Mouse (Mus musculus) forebrain, embryonic 12.5 days (tissue): Measurements from ENCODE around the gene Slc28a1. TPM values are rescaled to one million over a fixed set of nuclear protein-coding genes. Genes with fewer than 3 reads are reported as not detected.
"Not testable (repeated sequence)": the region's sequence is repeated elsewhere in the genome, so short reads cannot be mapped to it uniquely, and the experiment has no call there.

Experiments used
- ATAC-seq: fragments of 200-750 bp; cut with Nextera tagmentation; 2 replicates; pipeline ENCODE4 v1.8.0; 2017; ENCODE audit warnings: moderate TSS enrichment; ENCODE audit not compliant: low FRiP score
- H3K27ac ChIP-seq: fragments of 300-500 bp; sonication (generic); 2 replicates; pipeline ENCODE4 v1.5.1; 2016; ENCODE audit warnings: mild to moderate bottlenecking
- H3K27me3 ChIP-seq: fragments of 300-500 bp; sonication (generic); 2 replicates; pipeline ENCODE4 v1.6.1; 2016; ENCODE audit warnings: mild to moderate bottlenecking
- H3K36me3 ChIP-seq: fragments of 300-500 bp; sonication (generic); replicated peaks from 2 replicates; pipeline ENCODE4 v1.6.1; 2016; ENCODE audit warnings: mild to moderate bottlenecking
- H3K4me1 ChIP-seq: fragments of 300-500 bp; sonication (generic); 2 replicates; pipeline ENCODE4 v1.6.1; 2016
- H3K4me2 ChIP-seq: fragments of 300-500 bp; sonication (generic); 2 replicates; pipeline ENCODE4 v1.6.1; 2016; ENCODE audit warnings: mild to moderate bottlenecking, moderate library complexity
- H3K4me3 ChIP-seq: fragments of 300-500 bp; sonication (generic); replicated peaks from 2 replicates; pipeline ENCODE4 v1.5.1; 2016; ENCODE audit warnings: mild to moderate bottlenecking
- H3K9ac ChIP-seq: fragments of 300-500 bp; sonication (generic); 2 replicates; pipeline ENCODE4 v1.6.1; 2016; ENCODE audit warnings: mild to moderate bottlenecking
- H3K9me3 ChIP-seq: fragments of 300-500 bp; sonication (generic); 2 replicates; pipeline ENCODE4 v1.6.1; 2016
- WGBS: fragments of 180-500 bp; shearing (Covaris S2); methylation state at CpG from one replicate; pipeline ENCODE4 v1.1.7; 2016; 5-methylcytosine and 5-hydroxymethylcytosine counted together
- polyA plus RNA-seq: library from polyadenylated mRNA; unstranded; fragments of >200 nt; fragmentation: Nextera tagmentation; extraction: Ambion mirVana; gene quantifications from 2 replicates; pipeline ENCODE4 v1.2.1, GENCODE M21; 2016

Slc28a1 gene
- polyA plus RNA-seq, 1 experiment from 2014 or later, result not detected

DNA sequence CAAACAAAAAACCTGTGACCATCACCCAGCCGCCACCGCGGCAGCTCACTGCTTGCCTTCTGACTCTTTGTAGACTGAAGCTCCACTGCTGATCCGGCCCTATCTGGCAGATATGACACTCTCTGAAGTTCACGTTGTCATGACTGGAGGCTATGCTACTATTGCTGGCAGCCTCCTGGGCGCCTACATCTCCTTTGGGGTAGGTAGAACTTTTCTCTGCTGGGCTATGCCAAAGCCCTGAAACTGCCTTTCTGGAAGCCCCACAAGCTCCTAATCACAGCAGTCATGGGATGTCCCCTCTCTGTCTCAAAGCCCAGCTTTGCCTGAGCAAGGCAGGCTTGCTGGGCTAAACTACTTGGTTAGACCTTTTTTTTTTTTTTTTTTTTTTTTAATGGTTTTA, 38.7 kb downstream of the Slc28a1 start:
- no peak overlapping the region for H3K4me3 ChIP-seq
- no peak overlapping the region for H3K9ac ChIP-seq
- no peaks in the 10 kb centered on the region for H3K27me3 ChIP-seq
- ATAC-seq, result no peak
- H3K9me3 ChIP-seq, result no peaks in the 10 kb centered on the region
- H3K36me3 ChIP-seq, result no peaks in the 10 kb centered on the region
- no peak overlapping the region for H3K4me2 ChIP-seq
- no peaks in the 10 kb centered on the region; the same call in 1 of the 2 replicates for H3K4me1 ChIP-seq
- WGBS, result 87% methylated on average over 6 of the region's 6 CpGs
- H3K27ac ChIP-seq, result no peak overlapping the region

GRCm38 (mm10) chr7:81154244-81154643, 39.6 kb downstream of the Slc28a1 start:
- H3K9ac ChIP-seq, H3K9me3 ChIP-seq, ATAC-seq: not testable (repeated sequence)

DNA sequence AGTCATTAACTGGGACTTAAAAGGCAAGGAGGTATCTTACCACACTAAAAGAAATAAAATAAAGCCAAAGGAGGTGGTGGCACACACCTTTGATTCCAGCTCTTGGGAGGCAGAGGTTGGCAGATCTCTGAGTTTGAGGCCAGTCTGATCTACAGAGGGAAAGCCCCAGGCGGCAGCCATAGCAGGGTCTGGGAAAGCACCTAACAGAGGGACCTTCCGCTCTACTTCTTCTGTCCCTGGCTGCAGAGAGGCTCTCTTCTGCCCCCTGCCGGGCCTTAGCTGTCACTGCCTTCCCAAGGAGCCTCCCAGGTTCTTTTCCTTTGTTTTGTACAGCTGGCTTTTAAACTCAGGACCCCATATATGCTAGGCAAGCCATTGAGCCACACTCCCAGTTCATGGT, 40.4 kb downstream of the Slc28a1 start:
- 0% methylated on average over 3 of the region's 3 CpGs for WGBS
- Histone ChIP-seq H3K4me3 (no peak overlapping the region), H3K9ac (no peak overlapping the region), H3K9me3 (no peaks in the 10 kb centered on the region), H3K4me1 (no peaks in the 10 kb centered on the region; the same call in 1 of the 2 replicates), H3K27ac (no peak overlapping the region), H3K4me2 (no peak overlapping the region), H3K36me3 (no peaks in the 10 kb centered on the region), H3K27me3 (no peaks in the 10 kb centered on the region)
- 0 out of 2 replicates have a peak, but pooled peaks have one; percentile 44 for ATAC-seq

More at GRCm38 (mm10) chr7:81154244-81154643, 39.6 kb downstream of the Slc28a1 start:
- H3K4me2 ChIP-seq, H3K4me1 ChIP-seq, H3K27me3 ChIP-seq, H3K36me3 ChIP-seq, H3K27ac ChIP-seq, H3K4me3 ChIP-seq: not testable (repeated sequence)

DNA sequence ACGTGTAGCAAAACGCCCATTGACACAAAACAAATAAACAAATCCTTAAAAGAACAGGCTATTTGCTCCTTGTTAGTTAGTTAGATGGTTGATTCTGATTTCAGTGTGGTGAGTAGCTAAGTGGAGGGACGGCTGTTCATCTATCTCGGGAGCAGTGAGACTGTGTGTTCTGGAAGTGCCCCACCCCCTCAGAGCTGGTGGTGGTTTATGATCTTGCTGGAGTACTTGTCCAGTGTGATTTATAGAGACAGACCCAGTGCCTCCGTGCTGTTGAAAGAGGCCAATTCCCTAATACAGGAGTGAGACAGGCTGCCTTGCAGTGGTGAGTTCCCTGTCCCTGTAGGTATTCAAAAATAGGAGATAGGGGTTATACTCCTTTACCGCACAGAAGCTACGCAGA, 44.3 kb downstream of the Slc28a1 start:
- Histone ChIP-seq H3K9ac (no peak overlapping the region), H3K9me3 (no peaks in the 10 kb centered on the region), H3K36me3 (no peaks in the 10 kb centered on the region), H3K4me1 (no peaks in the 10 kb centered on the region; the same call in 1 of the 2 replicates), H3K4me3 (no peak overlapping the region), H3K27me3 (no peaks in the 10 kb centered on the region), H3K27ac (no peak overlapping the region), H3K4me2 (no peak overlapping the region)
- WGBS, result 87% methylated on average over 7 of the region's 7 CpGs
- ATAC-seq, result no peak

GRCm38 (mm10) chr7:81161666-81162065, 47.1 kb downstream of the Slc28a1 start:
- 72% methylated on average over 9 of the region's 9 CpGs for WGBS
- no peak for ATAC-seq
- Histone ChIP-seq H3K9ac (no peak overlapping the region), H3K4me1 (no peaks in the 10 kb centered on the region), H3K4me3 (no peak overlapping the region), H3K4me2 (no peak overlapping the region), H3K27me3 (no peaks in the 10 kb centered on the region), H3K27ac (no peak overlapping the region), H3K36me3 (no peaks in the 10 kb centered on the region), H3K9me3 (no peaks in the 10 kb centered on the region)

GRCm38 (mm10) chr7:81162345-81162744, 47.7 kb downstream of the Slc28a1 start:
- Histone ChIP-seq H3K36me3 (no peaks in the 10 kb centered on the region), H3K4me2 (no peak overlapping the region), H3K9me3 (no peaks in the 10 kb centered on the region), H3K4me3 (no peak overlapping the region), H3K27ac (no peak overlapping the region), H3K27me3 (no peaks in the 10 kb centered on the region), H3K9ac (no peak overlapping the region), H3K4me1 (no peaks in the 10 kb centered on the region)
- 44% methylated on average over 4 of the region's 4 CpGs for WGBS
- no peak for ATAC-seq

- Histone ChIP-seq H3K9ac (no peak overlapping the region), H3K4me1 (no peaks in the 10 kb centered on the region), H3K4me3 (no peak overlapping the region), H3K4me2 (no peak overlapping the region), H3K27ac (no peak overlapping the region), H3K9me3 (no peaks in the 10 kb centered on the region), H3K36me3 (no peaks in the 10 kb centered on the region), H3K27me3 (no peaks in the 10 kb centered on the region)
- WGBS, result 70% methylated on average over 7 of the region's 7 CpGs
- ATAC-seq, result no peak
These were observed 49.8 kb downstream of the Slc28a1 start for GRCm38 (mm10) chr7:81164411-81164810.

GRCm38 (mm10) chr7:81167124-81167523, 52.5 kb downstream of the Slc28a1 start:
- no peak overlapping the region for H3K4me2 ChIP-seq
- H3K27me3 ChIP-seq, result no peaks in the 10 kb centered on the region
- 49% methylated on average over 3 of the region's 3 CpGs for WGBS
- H3K27ac ChIP-seq, result no peak overlapping the region
- H3K36me3 ChIP-seq, result no peaks in the 10 kb centered on the region
- no peak overlapping the region for H3K9ac ChIP-seq
- H3K9me3 ChIP-seq, result no peaks in the 10 kb centered on the region
- no peaks in the 10 kb centered on the region for H3K4me1 ChIP-seq
- H3K4me3 ChIP-seq, result no peak overlapping the region
- 0 out of 2 replicates have a peak, but pooled peaks have one; percentile 36 for ATAC-seq

DNA sequence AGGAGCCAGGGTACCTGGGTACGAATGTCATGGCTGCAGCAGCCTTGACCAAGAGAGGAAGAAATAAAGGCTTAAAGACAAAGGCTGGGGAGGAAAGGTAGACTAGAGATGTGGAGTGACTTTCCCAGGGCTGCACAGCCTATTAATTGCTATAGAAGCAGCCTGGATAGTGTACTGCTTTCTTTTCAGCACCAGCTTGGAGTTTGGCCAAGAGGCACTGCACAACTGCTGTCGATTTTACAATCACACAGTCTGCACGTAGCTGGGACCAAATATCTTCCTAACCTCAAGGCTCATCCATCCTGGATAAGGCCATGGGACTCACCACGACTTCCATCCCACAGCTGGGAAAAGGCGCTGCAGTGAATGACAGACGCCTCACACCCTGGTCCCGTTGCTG, 54.8 kb downstream of the Slc28a1 start:
- H3K4me2 ChIP-seq, result no peak overlapping the region
- no peaks in the 10 kb centered on the region for H3K27me3 ChIP-seq
- no peaks in the 10 kb centered on the region for H3K4me1 ChIP-seq
- no peak for ATAC-seq
- H3K9ac ChIP-seq, result no peak overlapping the region
- no peak overlapping the region for H3K4me3 ChIP-seq
- peaks cover 6% of the 10 kb centered on the region; the same call in 1 of the 2 replicates for H3K9me3 ChIP-seq
- H3K36me3 ChIP-seq, result no peaks in the 10 kb centered on the region
- H3K27ac ChIP-seq, result no peak overlapping the region
- 78% methylated on average over 7 of the region's 7 CpGs for WGBS

GRCm38 (mm10) chr7:81173931-81174330, 59.3 kb downstream of the Slc28a1 start:
- H3K4me1 ChIP-seq, result no peaks in the 10 kb centered on the region
- H3K4me3 ChIP-seq, result no peak overlapping the region
- ATAC-seq, result no peak
- 93% methylated on average over 2 of the region's 2 CpGs for whole genome bisulfite sequencing
- H3K27me3 ChIP-seq, result no peaks in the 10 kb centered on the region
- no peak overlapping the region for H3K27ac ChIP-seq
- no peak overlapping the region for H3K9ac ChIP-seq
- no peak overlapping the region for H3K4me2 ChIP-seq
- no peaks in the 10 kb centered on the region for H3K36me3 ChIP-seq
- peaks cover 6% of the 10 kb centered on the region; the same call in 1 of the 2 replicates for H3K9me3 ChIP-seq

GRCm38 (mm10) chr7:81174654-81175053, 60.1 kb downstream of the Slc28a1 start:
- no peaks in the 10 kb centered on the region for H3K4me1 ChIP-seq

GRCm38 (mm10) chr7:81176187-81176769, 61.7 kb downstream of the Slc28a1 start:
- Histone ChIP-seq H3K4me2 (no peak overlapping the region), H3K4me1 (no peaks in the 10 kb centered on the region), H3K9me3 (peaks cover 6% of the 10 kb centered on the region; the same call in 1 of the 2 replicates), H3K36me3 (no peaks in the 10 kb centered on the region), H3K4me3 (no peak overlapping the region), H3K27me3 (no peaks in the 10 kb centered on the region), H3K9ac (no peak overlapping the region), H3K27ac (no peak overlapping the region)
- no peak for ATAC-seq
- 61% methylated on average over 5 of the region's 5 CpGs for WGBS

More at GRCm38 (mm10) chr7:81174654-81175053, 60.1 kb downstream of the Slc28a1 start:
- no peak for ATAC-seq
- no peak overlapping the region for H3K4me3 ChIP-seq
- peaks cover 6% of the 10 kb centered on the region; the same call in 1 of the 2 replicates for H3K9me3 ChIP-seq
- H3K27me3 ChIP-seq, result no peaks in the 10 kb centered on the region
- no peaks in the 10 kb centered on the region for H3K36me3 ChIP-seq
- H3K27ac ChIP-seq, result no peak overlapping the region
- 91% methylated on average over 5 of the region's 5 CpGs for WGBS
- H3K4me2 ChIP-seq, result no peak overlapping the region
- no peak overlapping the region for H3K9ac ChIP-seq

DNA sequence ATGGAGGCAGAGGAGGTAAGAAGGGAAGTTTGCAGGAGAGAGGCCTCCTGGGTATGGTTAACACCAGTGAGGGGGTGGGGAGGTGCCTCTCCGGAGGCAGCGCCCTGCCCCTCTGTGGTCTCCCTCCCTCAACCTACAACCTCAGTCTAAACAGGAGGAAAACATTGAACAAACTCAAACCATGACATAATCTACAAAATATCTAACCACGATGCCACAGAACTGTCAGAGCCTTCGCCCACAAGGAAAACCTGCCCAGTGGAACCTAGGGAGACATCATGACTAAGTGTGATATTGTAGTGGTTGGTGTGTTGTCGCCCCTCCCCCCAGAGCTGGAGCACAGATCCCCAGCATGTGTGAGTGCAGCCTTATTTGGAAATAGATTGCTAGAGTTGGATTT, 64.9 kb downstream of the Slc28a1 start:
- H3K4me3 ChIP-seq, result no peak overlapping the region
- no peaks in the 10 kb centered on the region for H3K4me1 ChIP-seq
- H3K27me3 ChIP-seq, result no peaks in the 10 kb centered on the region
- WGBS, result 79% methylated on average over 5 of the region's 5 CpGs
- H3K36me3 ChIP-seq, result no peaks in the 10 kb centered on the region
- no peak overlapping the region for H3K9ac ChIP-seq
- H3K27ac ChIP-seq, result no peak overlapping the region
- H3K9me3 ChIP-seq, result no peaks in the 10 kb centered on the region
- no peak overlapping the region for H3K4me2 ChIP-seq
- ATAC-seq, result no peak
